Mouse (Mus musculus) common myeloid progenitor, adult 5-6 weeks (primary cell): ENCODE data around the gene Tmcc3. TPM values are rescaled to one million over a fixed set of nuclear protein-coding genes. Genes with fewer than 3 reads are reported as not detected.
"Not testable (repeated sequence)": the region's sequence is repeated elsewhere in the genome, so short reads cannot be mapped to it uniquely, and the experiment has no call there.

Experiments used
- ATAC-seq: replicated peaks from 2 replicates; pipeline ENCODE4 v1.8.0; 2016; ENCODE audit warnings: low read depth, mild to moderate bottlenecking, moderate TSS enrichment, inconsistent platforms; ENCODE audit not compliant: poor library complexity, severe bottlenecking
- total RNA-seq: library from RNA; stranded (forward); fragments of 200-1000, 187-1606 nt; gene quantifications from 2 replicates; pipeline ENCODE4 v1.2.3, GENCODE M21; 2017

Tmcc3 gene
- total RNA-seq, 1 experiment from 2014 or later: 0.37 TPM

DNA sequence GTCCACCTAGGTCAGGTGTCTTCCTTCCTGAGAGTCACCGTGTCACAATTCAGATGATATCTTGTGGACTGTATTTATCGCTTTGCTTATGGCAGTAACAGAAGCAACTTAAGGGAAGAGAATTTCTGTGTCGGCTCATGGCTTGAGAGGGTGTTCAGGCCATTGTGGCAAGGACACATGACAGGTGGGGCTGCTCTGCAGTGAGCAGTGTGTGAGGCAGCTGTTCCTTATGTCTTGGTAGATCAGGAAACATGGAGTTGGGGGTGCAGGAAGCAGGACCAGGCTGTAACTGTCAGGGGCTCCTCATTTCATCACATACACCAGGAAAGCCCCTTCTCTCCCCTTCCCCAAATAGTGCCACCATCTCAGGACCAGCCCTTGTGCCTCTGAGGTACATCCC lies 251.2 kb downstream of the Tmcc3 start:
- no peak for ATAC-seq

DNA sequence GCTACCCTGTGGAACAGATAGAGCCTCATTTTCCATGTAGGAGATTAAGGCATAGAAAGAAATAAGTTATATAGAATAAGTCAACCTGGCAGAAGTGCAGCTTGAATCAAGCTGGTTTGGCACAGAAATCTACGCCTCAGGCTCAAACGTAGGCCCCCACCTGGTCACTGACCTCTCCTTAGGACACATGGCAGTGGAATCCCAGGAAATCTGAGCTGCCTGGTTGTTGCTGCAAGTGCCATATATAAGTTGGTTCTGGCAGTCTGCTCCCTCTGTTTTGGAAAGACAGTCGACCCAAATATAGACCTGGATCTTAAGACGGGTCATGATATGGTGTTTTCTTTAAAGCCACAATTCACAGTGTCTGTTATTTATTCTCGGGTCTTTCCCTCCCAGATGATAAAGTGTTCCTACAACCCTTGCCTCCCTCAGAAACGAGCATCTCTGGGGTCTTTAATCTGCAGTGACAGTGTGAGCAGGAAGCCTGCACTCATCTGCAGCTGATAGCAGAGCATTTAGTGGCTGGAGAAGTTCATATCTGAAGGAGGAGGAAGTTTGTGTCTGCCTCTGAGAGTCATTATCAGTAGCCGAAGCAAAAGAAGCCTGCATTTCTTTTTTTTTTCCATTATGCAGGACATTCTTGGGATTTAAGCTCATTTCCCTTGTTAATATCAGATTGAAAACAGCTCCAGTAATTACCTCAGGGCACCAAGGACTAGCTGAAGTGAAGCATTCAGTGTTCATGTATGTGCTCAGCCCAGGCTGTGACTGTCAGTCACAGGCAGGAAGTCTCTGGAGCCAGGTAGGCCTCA lies 253.9 kb downstream of the Tmcc3 start:
- ATAC-seq: peak; percentile 91

- ATAC-seq: no peak
Observed at GRCm38 (mm10) chr10:94566222-94566868, 254.6 kb downstream of the Tmcc3 start.

DNA sequence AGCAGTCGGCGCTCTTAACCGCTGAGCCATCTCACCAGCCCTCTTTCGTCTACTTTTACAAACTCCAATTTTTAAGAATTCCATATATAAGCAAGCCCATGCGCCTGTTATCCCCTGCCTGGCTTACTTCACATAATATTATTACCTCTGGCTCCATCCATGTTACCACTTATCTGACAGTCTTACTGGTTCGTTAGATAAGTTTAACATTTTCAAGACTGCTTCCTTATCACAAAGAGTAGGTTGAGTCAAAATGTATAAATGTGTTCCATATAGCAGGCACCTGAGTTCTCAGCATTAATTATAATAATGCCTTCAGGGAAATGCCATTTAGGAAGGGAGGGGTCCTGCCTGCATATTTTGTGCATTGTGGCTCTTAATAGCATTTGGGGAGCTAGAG lies 255.5 kb downstream of the Tmcc3 start:
- no peak for ATAC-seq

GRCm38 (mm10) chr10:94567915-94568314 lies 256.2 kb downstream of the Tmcc3 start:
- no peak for ATAC-seq

GRCm38 (mm10) chr10:94568867-94569266 lies 257.1 kb downstream of the Tmcc3 start:
- no peak for ATAC-seq

DNA sequence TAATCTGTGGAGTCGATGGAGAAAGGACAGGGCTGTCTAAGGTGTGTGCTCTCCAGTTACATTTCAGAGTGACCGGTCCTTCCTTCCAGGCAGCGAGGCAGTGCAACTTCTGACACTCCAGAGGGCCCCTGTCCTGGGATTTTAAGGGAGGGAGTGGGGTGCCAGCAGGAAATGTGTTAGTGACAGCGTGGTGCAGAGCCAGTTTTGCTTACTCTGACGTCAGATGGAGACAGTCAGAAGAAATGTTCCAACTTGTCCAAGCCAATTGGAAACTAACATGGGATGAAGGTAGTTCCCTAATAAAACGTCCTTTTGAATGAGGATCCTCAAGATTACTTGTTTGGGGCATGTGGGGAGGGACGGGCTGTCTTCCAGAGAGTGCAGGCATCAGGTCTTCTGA lies 258.0 kb downstream of the Tmcc3 start:
- ATAC-seq: no peak

- ATAC-seq: peak; percentile 57
Observed at GRCm38 (mm10) chr10:94571927-94572620, 260.3 kb downstream of the Tmcc3 start.

- no peak for ATAC-seq
Observed at GRCm38 (mm10) chr10:94572772-94573171, 261.0 kb downstream of the Tmcc3 start.

DNA sequence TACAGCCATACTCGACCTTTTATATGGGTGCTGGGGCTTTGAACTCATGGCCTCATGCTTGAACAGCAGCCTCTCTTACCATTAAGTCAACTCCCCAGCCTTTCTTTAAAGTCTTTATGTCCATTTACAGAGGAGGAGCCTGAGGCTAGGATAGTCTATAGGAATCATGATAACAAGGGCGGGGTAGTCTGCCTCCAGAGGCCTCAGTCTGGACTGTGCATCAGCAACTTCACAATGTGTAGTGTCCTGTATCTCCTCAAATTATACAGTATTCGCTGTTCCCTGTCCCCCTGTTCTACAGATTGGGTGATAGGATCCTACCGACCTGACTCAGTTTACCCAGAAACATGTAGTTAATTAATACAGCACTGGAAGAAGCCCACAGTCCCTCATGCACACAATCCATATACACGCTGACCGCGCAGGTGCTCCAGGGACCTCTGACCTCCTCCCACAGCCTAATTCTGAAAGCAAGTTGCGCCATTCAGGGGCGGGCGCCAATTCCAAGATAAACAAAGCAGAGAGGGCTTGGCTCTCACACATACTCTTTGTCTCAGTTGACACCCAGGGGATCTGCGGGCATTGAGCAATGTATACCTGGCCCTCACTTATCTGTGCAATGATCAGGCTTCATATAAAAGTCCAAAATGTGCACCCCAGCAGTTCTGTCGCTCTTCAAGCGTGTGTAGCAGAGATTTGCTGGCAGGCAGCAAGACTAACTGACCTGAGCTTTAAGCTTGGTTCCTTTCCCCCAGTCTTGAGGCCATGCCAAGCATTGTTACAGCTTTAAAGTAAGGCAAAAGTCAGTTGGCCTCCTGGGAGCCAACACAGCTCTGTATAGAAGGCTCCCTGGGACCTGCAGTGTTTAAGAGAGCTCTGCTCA lies 262.9 kb downstream of the Tmcc3 start:
- no peak for ATAC-seq

DNA sequence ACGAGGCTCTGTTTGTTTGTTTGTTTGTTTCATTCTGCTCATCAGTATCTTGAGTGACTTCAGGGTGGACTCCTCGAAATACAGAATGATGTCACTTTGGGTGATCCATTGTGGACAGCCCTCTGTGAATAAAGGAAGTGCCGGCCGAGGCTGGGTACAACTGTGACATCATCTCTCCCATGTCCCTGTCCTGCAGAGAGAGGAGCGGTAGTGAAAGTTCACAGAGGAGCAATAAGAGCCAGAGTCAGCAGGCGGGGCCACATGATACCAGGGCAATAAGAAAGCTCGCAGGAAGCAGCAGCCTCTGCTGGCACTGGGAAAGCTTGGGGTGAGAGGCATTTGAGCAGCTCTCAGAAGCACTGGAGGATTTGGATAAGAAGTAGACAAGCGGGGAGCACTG lies 264.2 kb downstream of the Tmcc3 start:
- ATAC-seq: peak; percentile 70

DNA sequence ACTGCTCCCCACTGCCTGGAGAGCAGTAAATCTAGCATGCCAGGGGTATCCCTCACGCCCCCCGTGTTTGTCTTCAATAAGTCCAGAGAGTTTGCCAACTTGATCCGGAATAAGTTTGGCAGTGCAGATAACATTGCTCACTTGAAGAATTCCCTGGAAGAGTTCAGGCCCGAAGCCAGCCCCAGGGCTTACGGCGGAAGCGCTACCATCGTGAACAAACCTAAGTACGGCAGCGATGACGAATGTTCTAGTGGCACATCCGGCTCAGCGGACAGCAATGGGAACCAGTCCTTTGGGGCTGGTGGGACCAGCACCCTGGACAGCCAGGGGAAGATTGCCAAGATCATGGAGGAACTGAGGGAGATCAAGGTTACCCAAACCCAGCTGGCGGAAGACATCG lies 267.1 kb downstream of the Tmcc3 start:
- ATAC-seq: no peak

DNA sequence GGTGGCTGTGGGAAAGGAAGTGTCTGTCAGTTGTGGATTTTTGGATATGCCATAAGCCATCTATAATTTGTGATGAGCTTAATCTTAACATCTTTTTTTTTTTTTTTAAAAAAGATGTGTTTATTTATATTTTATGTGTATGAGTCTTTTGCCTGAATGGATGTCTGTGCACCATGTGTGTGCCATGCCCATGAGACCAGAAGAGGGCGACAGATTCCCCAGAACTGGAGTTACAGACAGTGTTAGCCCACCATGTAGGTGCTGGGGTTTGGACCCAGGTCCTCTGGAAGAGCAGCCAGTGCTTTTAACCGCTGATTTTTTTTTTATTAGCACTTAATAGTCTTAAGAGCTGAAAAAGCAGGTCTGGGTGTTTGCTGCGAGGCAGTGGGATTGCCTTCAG lies 269.6 kb downstream of the Tmcc3 start:
- ATAC-seq: no peak

DNA sequence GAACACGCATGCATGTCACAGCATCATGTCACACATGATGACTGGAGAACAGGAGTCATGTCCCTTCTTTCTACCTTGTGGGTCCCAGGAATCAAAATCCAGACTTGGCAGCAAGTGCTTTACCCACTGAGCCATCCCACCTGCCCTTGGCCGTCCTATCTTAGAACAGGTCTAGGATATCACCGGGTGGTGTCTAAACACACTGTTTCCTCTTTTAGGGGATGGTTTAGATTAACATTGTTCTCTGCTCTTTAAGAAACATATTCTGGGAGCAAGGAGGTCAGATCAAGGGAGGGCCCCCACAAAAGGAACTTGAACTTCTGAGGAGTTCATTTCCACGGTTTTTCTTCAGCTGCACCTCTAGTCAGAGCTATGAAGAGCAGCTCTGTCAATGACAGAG lies 272.0 kb downstream of the Tmcc3 start:
- no peak for ATAC-seq

DNA sequence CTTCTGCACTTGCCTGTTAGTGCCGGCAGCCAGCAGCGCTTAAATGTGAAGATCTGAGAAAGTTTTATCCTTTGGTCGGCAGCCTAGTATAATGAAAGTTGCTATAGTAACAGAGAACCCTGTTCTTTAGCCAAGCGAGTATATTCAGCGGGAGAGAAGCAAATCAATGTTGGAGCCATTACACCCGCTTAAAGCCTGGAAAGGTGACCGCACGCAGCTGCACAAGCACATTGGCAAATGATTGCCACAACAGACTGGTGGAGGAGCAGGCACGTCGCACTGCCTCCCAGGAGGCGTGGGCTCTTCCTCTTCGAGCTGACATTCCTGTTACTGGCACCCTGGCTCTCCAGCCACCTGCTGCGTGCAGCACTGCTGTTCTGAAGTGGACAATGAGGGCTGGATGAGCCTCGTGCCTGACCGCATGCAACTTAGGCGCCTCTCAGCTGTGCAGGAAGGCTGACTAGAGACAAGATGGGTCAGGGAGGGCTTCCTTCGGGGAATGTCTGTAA lies 273.2 kb downstream of the Tmcc3 start:
- ATAC-seq: no peak

DNA sequence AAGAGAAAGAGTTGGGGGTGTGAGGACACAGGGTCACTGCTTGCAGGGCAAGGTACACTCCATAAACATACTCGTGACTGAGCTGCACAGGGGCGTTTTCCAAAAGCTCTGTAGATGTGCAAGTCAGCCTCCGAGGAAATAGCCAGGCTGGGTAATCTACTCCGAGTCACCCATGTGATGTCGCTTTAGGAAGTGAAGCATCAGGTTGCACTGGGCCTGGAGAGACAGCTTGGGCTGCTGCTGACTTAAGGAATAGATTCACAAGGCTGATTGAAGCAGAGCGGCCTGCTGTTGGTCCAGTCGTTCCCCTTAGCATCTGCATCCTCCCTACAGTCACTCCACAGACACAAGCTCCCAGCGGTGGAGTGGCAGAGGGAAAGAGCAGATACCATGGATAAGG lies 274.1 kb downstream of the Tmcc3 start:
- ATAC-seq: no peak

- no peak for ATAC-seq
Observed at GRCm38 (mm10) chr10:94588976-94589375, 277.2 kb downstream of the Tmcc3 start.

DNA sequence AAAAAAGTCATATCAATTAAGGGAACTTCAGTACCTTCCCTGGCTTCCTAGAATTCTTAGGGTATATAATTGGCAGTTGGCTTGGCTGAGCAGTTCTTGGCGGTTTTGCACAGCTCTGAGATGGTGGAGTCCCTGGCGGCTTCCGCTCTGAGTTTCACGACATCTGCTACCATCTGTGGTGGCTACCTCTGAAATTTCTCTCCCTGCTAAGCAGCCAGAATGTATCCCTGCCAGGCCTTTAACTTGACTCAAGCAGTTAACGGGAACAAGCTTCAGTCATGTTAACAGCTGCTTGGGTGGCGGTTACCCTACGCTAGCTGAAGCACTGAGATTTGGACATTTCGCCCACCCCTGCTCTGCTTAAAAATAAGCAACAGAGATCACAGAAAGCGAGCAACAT lies 284.0 kb downstream of the Tmcc3 start:
- no peak for ATAC-seq

DNA sequence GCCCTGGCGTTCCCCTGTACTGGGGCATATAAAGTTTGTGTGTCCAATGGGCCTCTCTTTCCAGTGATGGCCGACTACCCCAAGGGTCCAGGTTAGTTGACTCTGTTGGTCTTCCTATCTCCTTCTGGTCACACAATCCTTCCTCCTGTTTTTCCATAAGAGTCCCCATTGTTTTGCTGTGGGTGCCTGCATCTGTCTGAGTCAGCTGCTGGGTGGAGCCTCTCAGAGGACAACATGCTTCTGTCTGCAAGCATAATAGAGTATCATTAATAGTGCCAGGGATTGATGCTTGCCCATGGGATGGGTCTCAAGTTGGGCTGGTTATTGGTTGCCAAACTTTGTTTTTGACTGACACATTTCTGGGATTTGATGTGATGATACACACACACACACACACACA lies 288.1 kb downstream of the Tmcc3 start:
- ATAC-seq: not testable (repeated sequence)

GRCm38 (mm10) chr10:94601034-94601433 lies 289.3 kb downstream of the Tmcc3 start:
- peak; percentile 57 for ATAC-seq
